Mouse (Mus musculus): ENCODE results near the gene Eno2.

Eno2 gene

DNA sequence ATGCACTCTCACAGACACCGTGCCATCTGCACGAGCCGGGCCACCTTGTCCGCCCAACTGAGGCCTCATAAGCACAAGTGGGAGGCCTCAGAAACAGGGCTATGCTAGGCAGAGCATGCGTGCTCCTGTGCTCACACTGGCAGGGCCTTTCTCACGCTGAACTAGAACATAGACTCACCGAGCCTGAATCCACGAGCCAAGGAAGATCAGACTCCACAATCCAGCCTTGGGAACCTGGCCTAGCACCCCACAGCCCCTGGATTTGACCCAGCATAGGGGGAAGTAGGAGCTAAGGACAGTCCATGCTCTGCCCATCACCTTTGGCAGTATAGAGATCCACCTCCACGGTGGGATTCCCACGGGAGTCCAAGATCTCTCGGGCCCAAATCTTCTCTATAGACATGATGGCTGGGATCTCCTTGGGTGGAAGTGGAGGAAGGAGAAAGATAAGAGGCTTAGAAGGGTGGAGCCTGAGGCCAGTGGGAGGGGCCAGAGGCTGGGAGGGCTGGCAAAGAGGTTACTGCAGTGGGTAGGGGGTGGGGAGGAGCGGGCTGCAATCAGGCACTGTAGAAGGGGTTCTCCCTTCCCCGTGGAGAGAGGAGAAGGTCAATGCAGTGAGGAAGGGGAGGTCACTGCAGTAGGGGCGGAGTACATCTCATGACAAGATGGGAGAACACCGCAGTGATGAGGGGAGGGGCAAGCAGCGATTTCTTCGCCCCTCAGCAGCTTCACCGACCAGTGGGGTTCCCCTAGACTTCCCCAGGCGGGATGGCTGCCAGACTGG lies 1.4 kb downstream of the Eno2 start:
- no peak for DNase-seq (ENCODE audit: extremely low read depth, insufficient read length, low spot score)

DNA sequence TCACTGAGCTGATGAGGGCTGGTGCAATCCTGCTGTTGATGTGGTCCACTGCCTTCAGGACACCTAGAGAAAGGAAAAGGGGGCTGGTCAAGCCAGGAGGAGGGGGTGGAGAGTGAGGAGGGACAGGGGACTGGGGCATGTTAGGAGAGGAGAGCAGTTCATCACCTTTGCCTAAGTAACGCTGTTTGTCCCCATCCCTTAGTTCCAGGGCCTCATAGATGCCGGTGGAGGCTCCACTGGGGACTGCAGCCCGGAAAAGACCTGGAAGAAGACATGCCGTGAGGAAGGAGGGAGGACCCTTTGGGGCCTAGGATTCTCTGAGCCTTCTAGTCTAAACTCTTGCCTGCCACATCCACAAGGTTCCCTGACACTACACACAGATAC lies 1.9 kb downstream of the Eno2 start:
- DNase-seq (ENCODE audit: extremely low read depth, insufficient read length, low spot score): no peak

DNA sequence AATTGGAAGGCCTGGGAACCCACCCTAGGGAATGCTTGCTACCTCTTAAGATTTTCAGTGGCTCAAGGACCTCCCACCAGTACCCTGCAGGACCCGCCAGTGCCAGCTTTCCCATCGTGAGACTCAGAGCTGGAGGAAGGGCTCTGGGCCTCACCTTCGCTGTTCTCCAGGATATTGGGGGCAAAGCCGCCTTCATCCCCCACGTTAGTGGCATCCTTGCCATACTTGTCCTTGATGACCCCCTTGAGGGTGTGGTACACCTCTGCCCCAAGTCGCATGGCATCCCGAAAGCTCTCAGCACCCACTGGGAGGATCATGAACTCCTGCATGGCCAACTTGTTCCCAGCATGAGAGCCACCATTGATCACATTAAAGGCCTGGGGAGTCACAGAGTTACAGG lies 3.5 kb downstream of the Eno2 start:
- DNase-seq (ENCODE audit: extremely low read depth, insufficient read length, low spot score): no peak

DNA sequence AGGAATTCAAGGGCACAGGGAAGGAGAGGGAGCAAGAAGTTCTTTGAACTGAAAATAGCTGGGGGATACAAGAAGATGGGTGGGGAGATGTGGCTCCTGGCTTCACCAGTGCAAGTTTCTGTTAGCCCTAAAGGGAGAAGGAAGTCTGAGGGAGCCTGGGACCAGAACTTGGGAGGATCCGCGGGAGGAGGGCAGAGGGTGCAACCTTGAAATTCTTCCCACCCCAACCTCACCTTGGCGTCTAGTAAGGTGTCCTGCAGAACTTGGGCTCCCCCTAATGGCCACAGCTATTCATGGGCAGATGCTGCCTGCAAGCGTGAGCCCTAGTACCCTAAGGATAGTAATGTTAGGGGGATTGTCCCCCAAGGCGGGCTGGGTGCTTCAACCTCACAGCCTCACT lies 10.2 kb downstream of the Eno2 start:
- DNase-seq (ENCODE audit: extremely low read depth, insufficient read length, low spot score): peak; percentile 71

DNA sequence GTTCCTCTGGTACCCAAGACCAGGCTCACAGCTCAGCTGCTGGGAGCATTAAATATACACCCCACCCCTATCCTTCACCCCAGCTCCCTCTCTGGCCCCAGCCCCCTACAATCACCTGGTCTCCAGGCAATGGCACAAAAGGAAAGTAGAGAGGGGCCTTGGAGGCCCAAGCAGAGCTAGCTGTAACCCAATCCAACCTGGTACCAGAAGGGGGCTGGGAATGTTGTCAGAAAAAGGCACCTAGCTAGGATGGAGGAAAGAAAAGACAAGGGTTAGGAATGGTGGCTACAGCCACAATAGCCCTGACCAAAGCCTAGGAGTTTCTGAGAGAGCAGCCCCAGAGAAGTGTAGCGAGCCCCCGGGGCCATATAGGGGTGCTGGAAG lies 10.6 kb downstream of the Eno2 start:
- no peak for DNase-seq (ENCODE audit: extremely low read depth, insufficient read length, low spot score)

DNA sequence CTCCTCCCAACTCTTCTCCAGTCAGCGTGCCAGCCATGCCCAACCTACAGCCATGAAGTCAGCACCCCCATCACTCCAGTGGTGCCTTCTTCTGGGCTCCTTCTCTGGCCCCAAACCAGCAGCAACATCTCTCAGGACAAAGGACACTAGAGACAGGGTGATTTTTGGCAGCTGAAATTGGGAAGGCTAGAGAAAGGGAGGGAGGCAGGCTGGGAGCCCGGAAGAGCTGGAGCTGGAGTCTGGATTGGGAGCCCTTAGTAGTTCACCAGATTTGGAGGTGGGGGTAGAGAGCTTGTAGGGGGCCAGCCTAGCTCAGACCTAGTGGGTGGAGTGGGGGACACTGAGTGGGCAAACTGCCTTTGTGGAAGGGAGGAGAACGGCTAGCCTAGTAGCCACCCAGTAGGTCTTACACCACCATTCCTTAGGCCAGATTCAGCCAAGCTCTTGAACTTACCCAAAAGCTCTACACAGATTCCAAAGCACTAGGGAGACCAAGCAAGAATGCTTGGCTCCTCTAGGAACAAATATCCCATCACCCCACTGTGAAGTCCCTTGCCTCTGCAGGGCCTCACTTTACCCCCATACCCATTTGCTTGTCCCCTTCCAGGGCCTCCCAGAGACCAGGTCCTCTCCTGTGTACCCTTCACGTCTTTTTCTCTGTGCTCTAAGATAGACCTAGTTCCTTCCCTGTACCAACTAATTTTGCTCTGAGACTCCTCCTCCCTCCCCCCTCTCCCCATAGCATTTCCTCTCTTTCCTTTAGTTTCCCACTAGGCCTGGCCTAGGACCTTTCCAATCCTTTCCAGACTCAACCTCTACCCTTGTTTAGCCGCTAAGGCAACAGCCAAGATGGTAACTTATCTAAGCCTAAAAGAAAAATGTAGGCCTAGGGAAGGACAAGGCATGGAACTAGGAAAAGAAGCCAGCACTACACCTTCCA lies 11.3 kb downstream of the Eno2 start:
- peak; percentile 75 for DNase-seq (ENCODE audit: extremely low read depth, insufficient read length, low spot score)

DNA sequence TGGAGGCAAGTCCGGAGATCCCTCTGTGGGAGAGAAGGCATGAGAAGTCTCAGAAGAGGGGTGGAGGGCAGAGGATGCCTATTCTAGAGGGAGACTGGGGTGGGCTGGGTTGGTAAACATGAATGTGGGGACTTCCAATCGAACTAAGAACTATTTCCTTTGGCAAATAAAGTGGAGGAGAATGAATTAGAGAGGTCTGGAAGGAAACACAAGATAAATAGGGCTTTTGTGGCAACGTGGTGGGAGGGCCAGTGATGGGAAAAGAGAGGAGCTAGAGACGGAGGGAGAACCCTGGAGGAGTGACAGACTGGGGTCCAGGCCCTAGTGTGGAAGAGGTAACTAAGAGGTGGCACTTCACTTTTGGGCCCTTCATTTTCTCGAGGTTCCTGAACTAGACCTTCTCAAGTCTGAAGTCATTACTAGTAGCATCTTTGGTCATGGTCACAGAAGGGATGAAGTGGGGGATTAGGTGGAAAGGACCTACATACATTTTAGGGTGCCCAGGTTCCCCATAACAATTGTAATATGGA lies 12.1 kb downstream of the Eno2 start:
- DNase-seq (ENCODE audit: extremely low read depth, insufficient read length, low spot score): peak; percentile 44

DNA sequence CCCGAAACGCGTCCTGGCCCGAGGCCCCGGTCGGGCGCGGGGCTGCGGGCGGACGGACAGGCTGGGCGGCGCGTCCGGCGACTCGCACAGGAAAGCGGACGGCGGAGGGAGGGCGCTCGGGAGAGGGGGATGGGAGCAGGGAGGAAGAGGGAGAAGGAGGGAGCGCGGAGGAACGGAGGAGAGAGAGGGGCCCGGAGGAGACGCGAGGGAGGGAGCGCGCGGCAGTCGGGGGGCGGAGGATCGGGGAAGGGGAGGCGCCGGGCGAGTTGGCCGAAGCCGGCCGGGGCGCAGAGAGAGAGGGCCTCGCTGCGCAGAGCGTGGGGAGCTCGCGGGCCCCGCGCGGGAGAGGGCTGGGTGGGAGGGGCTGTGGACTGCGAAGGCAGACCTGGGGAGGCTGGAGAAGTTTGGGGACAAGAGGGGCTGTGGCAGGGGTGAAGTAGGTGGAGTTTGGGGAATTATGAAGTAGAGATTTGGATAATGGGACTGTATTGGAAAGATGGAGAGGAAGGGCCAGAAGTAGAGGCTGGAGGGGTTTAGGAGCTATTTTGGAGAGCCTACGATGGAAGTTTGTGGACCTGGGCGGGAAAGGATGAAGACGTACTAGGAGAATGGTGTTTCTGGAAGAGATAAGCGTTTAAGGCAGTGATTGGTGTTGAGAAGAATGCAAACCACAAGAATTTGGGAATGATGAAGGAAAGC lies 12.7 kb downstream of the Eno2 start:
- peak; percentile 82 for DNase-seq (ENCODE audit: extremely low read depth, insufficient read length, low spot score)

DNA sequence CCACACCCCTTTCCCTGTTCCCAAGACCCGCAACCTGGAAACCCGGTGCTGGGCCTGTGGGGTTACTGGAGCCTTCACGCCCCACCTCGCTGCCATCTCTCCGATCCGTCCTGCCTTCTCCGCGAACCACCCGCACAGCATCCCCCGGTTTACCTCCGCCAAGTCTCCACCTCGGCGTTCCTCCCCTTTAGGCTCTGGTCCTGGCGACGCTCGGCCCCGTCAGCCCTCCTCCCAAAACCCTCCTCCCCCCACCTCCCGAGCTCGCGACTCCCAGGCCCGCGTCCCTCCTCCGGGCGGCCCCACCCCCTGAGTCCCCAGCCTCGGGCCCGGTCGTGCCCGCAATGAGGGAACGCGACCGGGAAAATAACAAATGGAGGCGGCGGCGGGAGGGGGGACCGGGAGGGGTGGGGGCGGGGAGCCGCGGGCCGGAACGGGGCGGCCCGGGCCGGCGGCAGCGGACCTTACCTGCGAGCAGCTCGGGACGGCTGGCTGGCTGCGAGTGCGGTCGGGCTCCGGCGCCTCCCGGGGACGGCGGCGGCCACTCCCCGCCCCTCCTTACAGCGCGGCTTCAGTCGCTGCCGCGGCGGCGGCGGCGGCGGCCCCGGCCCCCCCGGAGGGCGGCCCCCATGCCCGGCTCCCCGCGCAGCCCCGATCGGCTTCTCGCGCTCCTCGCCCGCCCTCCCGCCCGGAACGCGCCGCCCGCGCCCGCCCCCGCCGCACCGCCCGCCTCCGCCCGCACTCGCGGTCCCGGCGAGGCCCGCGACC lies 13.5 kb downstream of the Eno2 start, which contains the start of the genes Gm45234 and Atn1:
Gene Gm45234, minus strand, starts transcription at position 191 of the 765 bp plus-strand sequence.
Gene Atn1, minus strand, starts transcription at position 694 of the 765 bp plus-strand sequence.
- peak; percentile 79 for DNase-seq (ENCODE audit: extremely low read depth, insufficient read length, low spot score)

DNA sequence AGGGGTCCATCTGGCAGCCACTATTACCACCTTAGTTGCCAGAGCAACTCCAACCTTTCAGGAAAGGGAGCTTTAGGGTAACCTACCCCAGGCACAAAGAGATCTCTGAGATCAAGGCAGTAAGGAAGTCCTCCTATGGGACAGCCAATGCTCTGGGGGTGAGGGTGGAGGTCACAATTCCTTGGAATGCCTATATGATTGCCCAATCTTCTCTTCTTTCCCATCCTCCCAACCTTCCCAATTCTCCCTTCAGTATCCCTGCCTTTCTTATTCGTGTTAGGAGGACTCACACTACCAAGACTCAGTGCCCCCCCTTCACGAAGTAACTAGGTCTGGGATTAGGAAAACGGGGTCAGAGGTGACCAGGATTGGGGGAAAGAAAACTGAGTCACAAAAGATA lies 14.2 kb downstream of the Eno2 start:
- no peak for DNase-seq (ENCODE audit: extremely low read depth, insufficient read length, low spot score)

DNA sequence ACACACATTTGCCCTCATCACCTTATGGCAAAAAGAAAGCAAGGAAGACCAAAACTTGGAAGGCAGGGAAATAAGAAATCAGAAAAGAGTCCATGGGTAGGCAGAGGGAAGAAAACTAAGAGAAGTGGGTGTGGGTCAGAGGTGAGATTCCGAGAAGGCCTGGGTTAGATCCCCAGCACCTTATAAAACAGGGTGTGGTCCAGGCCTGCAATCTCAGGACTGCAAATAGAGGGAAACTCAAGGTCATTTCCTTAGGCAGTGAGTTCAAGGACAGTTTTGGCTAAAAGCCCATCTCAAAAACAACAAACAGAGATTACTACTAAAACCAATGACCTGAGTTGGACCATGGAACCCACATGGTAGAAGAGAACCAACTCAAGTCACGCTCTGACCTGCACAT lies 15.6 kb downstream of the Eno2 start:
- DNase-seq (ENCODE audit: extremely low read depth, insufficient read length, low spot score): no peak

DNA sequence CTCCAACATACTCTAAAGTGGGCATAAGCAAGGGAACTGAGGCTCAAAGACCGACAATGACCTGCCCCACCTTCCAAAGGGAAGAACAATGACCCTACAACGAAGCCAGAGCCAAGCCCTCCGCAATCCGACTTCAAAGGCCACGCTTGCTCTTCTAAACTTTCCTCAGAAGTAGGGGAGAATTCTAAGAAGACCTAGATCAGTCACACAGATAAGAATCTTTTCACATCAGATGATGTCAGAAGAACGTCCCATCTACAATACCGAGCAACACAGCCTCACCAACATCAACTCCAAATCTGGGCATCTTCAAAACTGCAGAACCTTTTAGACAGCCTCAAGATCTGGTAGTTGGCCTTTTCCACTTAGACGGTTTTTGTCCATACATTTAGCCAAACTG lies 19.1 kb downstream of the Eno2 start:
- no peak for DNase-seq (ENCODE audit: extremely low read depth, insufficient read length, low spot score)

DNA sequence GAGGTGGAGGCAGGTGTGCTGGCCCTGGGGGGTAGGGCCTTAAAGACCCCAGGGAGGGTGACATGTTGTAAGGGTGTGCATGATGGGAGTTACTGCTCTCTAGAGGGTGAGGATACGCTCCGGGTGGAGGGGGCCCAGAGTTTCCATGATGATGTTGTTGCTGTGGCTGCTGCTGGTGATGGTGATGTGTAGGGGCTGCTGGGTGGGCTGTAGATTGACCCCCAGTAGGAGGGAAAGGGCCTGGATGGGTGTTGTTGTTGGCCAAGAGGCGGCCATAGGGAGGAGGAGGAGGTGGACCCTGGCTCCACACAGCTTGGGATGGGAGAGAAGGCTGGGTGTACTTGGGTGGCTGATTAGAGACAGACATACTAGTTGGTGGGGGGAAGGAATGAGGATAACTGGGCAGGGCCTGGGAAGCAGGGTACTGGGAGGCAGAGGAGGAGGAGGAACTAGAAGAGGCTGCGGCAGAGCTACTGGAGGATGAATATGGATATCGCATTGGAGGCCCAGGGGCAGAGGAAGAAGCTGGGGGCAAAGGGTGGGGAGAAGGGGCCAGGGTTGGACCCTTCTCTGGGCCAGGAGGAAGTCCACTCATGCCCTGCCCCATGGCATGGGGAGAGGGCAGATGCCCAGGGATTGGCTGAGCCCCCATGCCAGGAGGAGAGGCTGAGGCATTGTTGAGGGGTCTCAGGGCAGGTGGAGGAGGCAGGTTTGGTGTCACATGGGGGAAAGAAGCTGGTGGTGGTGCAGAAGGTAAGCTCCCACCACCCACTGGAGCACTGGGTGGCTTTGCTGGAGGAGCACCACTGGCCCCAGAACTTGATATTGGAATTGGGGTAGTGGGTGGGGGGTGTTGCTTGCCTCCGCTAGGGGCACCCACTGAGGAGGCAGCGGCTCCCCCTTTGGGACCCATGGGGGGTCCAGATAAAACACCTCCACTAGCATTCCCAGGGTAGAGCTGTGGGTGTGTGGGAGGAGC lies 22.5 kb downstream of the Eno2 start:
- no peak for DNase-seq (ENCODE audit: extremely low read depth, insufficient read length, low spot score)

DNA sequence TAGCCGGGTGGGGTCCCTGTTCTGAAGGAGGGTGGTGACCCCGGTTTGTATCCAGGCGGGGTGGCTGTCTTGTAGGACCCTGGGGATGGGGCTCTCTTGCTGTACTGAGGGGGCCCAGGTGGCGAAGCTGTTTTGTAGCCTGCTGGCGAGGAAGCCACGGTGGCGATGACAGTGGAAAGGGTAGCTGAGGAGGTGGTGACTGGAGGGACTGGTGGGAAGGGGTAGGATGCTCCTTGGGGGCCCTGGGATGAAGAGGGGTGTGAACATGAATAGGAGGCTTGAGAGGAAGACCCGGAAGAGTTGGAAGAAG lies 23.2 kb downstream of the Eno2 start:
- DNase-seq (ENCODE audit: extremely low read depth, insufficient read length, low spot score): no peak

DNA sequence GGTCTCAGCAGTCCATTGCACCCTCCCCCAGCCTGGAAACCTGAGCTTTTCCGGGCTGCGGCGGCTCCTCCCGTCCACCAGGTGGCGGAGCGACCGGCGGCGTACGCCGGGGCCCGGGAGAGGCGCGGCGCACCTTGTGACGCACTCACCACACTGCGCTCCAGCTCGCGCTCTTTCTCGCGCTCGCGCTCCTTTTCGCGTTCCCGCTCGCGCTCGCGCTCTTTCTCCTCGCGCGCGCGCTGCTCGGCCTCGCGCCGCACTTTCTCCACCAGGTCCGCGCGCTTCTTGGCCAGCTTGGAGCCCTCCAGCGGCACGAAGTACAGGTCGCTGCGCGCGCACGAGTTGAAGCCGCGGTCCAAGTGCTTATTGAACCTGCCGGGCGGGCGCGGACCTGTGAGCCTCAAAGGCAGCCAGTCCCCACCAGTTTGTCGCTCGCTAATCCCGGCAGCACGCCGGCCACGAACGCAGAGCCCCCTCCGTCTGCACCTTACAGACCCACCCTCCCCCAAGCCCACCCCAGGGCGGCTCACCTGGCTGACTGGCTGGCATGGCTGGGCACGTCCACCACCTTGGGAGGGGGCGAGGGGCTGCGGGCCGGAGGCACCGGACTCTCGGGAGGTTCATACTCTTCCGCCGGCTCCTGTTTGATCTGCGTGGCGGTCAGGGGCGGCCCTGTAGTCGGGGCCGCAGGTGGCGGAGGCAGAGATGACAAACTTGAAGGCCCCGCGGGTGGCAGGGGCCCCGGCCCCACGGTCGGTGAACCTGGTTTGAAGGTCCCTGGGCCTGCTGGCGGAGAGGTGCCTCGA lies 23.8 kb downstream of the Eno2 start:
- DNase-seq (ENCODE audit: extremely low read depth, insufficient read length, low spot score): peak; percentile 82

DNA sequence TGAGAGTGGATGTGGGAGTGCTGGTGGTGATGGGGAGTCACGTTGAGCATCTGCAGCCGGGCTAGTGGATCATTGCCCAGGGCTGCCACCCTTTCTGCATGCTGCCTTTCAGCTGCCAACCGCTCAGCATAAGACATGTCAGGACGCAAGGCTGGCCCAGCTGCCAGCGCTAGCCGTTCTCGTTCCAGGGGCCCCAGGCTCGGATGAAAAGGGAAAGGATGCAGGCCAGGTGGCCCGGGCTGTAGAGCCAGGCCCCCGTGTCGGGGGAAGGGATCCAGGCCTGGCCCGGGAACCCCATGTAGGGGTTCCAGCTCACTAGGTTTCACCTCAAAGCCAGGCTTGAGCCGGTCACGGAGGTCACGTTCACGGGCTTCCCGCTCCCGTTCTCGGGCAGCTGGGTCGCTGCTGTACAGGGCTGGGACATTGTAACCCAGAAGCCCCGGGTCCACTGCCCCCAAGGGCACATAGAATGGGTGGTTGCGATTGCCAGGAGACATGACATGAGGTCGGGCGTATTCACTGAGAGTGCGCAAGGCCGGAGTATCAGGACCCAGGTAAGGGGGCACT lies 24.6 kb downstream of the Eno2 start:
- no peak for DNase-seq (ENCODE audit: extremely low read depth, insufficient read length, low spot score)

DNA sequence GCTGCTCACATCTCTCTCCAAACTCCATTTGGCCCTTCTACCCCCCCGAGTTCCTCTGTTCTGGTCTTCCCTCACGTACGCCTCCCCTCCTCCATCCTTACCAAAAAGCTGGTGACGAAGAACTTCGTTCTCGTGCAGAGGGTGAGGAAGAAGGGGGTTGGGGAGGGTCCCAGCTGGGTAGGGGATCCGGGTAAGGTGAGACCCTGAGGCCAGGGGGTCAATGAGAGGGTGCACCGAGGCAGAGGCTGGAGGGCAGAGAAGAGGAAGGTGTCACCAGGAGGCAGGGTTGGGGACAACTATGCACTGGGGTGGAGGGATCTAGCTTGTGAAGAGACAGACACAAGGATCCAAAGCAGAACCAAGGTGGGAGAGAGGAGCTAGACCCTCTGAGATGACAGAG lies 25.8 kb downstream of the Eno2 start:
- DNase-seq (ENCODE audit: extremely low read depth, insufficient read length, low spot score): no peak

All from 3134 (cell line).